Mouse (Mus musculus) hindbrain, embryonic 10.5 days (tissue): ENCODE measurements around the gene Ino80. TPM values are rescaled to one million over a fixed set of nuclear protein-coding genes. Genes with fewer than 3 reads are reported as not detected.

Experiments used
- DNase-seq: peaks from one replicate; pipeline ENCODE4 v3.0.0-alpha.2; 2017; ENCODE audit warnings: low spot score
- H3K27ac ChIP-seq: fragments of 300-500 bp; sonication (generic); 2 replicates; pipeline ENCODE4 v1.5.1; 2016; ENCODE audit warnings: mild to moderate bottlenecking, moderate library complexity
- H3K27me3 ChIP-seq: fragments of 300-500 bp; sonication (generic); 2 replicates; pipeline ENCODE4 v1.6.1; 2016; ENCODE audit warnings: mild to moderate bottlenecking; ENCODE audit not compliant: poor library complexity, insufficient read depth, severe bottlenecking
- H3K36me3 ChIP-seq: fragments of 300-500 bp; sonication (generic); 2 replicates; pipeline ENCODE4 v1.6.1; 2016; ENCODE audit warnings: mild to moderate bottlenecking, moderate library complexity
- H3K4me1 ChIP-seq: fragments of 300-500 bp; sonication (generic); replicated peaks from 2 replicates; pipeline ENCODE4 v1.6.1; 2016; ENCODE audit warnings: mild to moderate bottlenecking
- H3K4me3 ChIP-seq: fragments of 300-500 bp; sonication (generic); 2 replicates; pipeline ENCODE4 v1.5.1; 2016; ENCODE audit warnings: mild to moderate bottlenecking, moderate library complexity
- H3K9me3 ChIP-seq: fragments of 300-500 bp; sonication (generic); 2 replicates; pipeline ENCODE4 v1.6.1; 2016; ENCODE audit warnings: mild to moderate bottlenecking, moderate library complexity
- WGBS: fragments of 180-500 bp; shearing (Covaris S2); methylation state at CpG from one replicate; pipeline ENCODE4 v1.1.7; 2016; 5-methylcytosine and 5-hydroxymethylcytosine counted together
- polyA plus RNA-seq: library from polyadenylated mRNA; unstranded; fragments of >200 nt; fragmentation: Nextera tagmentation; extraction: Ambion mirVana; gene quantifications from 2 replicates; pipeline ENCODE4 v1.2.1, GENCODE M21; 2016

Gene Ino80
- polyA plus RNA-seq, 1 experiment from 2014 or later, result 3.0 TPM

DNA sequence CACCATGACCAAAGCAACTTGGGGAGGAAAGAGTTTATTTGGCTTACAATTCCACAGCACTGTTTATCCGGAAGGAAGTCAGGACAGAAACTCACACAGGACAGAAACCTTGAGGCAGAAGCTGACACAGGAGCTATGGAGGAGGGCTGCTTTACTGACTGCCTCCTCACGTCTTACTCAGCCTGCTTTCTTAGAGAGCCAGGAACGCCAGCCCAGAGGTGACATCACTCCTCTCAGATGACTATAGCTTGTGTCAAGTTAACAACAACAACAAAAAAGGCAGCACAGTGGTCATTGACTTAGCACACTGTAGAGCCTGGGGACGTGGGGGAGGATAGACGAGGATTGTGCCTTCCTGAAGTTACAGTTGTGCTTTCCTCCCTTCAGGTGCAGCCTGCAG lies 14.5 kb upstream of the Ino80 start:
- no peaks in the 10 kb centered on the region for H3K27me3 ChIP-seq
- WGBS, result 62% methylated on average over 5 of the region's 5 CpGs
- H3K36me3 ChIP-seq, result no peaks in the 10 kb centered on the region
- H3K9me3 ChIP-seq, result no peaks in the 10 kb centered on the region
- H3K27ac ChIP-seq, result no peak overlapping the region
- H3K4me1 ChIP-seq, result no peaks in the 10 kb centered on the region
- no peak overlapping the region for H3K4me3 ChIP-seq
- DNase-seq, result no peak

DNA sequence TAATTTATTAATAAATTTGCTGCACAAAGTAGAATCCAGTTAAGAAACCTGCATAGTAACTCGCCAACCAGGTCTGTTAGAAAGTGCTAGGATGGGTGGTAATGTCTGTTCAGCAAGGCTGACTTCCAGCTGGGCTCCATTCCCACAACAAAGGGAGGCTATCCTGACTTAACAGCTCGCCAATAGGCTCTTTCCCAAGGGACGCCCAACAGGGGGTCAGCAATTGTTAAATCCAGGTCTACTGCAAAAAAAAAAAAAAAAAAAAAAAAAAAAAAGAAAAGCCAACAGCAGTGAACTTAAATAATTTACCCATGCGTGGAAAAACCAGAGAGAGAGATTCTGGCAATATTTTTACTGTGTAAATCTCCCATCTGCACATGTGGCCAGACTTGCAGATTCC lies 9.0 kb upstream of the Ino80 start:
- H3K27me3 ChIP-seq, result no peaks in the 10 kb centered on the region
- no peak overlapping the region for H3K27ac ChIP-seq
- no peaks in the 10 kb centered on the region for H3K36me3 ChIP-seq
- no peaks in the 10 kb centered on the region for H3K4me1 ChIP-seq
- no peak for DNase-seq
- no peaks in the 10 kb centered on the region for H3K9me3 ChIP-seq
- 10% methylated on average over 4 of the region's 4 CpGs for WGBS
- no peak overlapping the region for H3K4me3 ChIP-seq

DNA sequence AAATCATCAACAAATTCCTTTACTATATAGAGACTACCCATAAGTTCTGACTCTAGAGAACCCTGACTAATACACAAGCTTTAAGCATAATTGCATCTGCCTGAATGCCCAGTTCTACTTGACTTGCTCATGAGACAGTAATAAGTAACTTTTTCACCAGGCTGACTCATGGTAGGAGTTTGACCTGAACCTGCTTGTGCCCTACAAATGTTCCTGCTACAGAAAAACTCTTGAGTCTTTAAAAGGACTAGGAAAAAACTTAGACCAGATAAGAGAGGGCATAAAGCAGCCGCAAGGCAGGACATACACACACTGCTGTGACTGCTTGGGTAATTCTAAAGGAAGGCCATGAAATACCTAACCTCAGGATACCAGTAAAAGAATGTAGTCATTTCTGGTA lies 4.8 kb upstream of the Ino80 start:
- 91% methylated on average over 1 of the region's 1 CpGs for WGBS
- Histone ChIP-seq H3K27me3 (no peaks in the 10 kb centered on the region), H3K36me3 (no peaks in the 10 kb centered on the region), H3K4me1 (peaks cover 7% of the 10 kb centered on the region; the same call in 1 of the 2 replicates), H3K9me3 (no peaks in the 10 kb centered on the region), H3K27ac (no peak overlapping the region), H3K4me3 (no peak overlapping the region)
- no peak for DNase-seq

GRCm38 (mm10) chr2:119478397-119478749 lies 886 bp upstream of the Ino80 start:
- no peak for DNase-seq
- WGBS, result 16% methylated on average over 9 of the region's 9 CpGs

DNA sequence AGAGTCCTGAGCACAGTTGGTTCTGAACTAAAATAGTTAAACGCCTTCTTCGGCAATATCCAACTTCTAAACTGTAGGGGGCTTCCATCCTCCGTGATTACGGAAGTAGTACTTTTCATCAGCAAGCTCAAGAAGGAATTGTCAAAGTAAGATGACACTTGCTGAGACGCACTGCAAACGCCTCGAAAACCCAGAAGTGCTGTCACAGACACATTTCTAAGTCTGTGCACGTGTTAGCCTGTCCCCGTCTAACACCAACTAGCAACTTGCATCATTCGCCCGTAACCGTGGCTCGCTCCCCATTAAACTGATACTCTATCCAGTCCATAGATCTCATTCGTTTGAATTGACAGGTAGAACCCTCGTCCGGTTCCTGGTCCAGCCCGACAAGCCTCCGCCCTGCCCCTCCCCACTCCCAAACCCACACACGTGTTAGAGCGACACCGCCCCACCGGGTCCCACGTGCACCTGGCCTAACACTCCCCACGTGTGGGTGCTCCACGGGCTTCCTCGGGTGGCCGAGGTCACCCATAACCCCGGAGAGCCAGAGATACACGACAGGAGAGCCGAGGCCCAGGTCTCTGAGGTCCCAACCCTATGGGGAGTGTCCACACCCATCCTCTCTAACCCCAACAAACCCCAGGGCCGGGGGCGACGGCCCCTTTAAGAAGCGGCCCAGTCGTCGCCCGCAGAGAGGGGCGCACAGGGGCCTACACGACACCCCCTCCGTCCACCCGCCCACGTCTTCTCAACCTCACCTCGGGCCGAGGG lies 681 bp downstream of the Ino80 start:
- Histone ChIP-seq H3K27ac (peak overlapping the region; percentile 100), H3K4me1 (peaks cover 28% of the 10 kb centered on the region), H3K9me3 (no peaks in the 10 kb centered on the region), H3K36me3 (peaks cover 18% of the 10 kb centered on the region), H3K4me3 (peak overlapping the region; percentile 97), H3K27me3 (no peaks in the 10 kb centered on the region)
- under 1% methylated on average over 44 of the region's 44 CpGs for WGBS
- DNase-seq, result no peak

More at GRCm38 (mm10) chr2:119478397-119478749, 886 bp upstream of the Ino80 start:
- Histone ChIP-seq H3K4me1 (peaks cover 28% of the 10 kb centered on the region), H3K9me3 (no peaks in the 10 kb centered on the region), H3K4me3 (peak overlapping the region; percentile 97), H3K27me3 (no peaks in the 10 kb centered on the region), H3K27ac (peak overlapping the region; percentile 100), H3K36me3 (peaks cover 6% of the 10 kb centered on the region; the same call in 1 of the 2 replicates)

DNA sequence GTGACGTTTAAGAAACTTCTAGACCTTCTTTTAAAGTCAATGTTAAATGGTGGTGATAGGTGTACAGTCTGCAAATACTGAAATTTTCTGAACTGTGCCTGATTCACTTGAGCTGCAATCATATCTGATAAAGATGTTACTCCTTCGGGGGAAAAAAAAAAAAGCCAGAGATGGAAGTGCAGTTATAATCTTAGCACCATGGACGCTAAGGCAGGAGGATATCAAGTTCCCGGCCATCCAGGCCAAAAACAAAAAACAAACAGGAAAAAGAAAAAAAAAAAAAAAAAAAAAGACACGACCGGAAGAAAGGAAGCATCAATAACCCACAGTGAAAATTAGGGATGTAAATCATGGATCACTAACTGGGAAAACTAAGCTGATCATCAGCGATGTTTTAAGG lies 1.3 kb downstream of the Ino80 start:
- Histone ChIP-seq H3K4me3 (peak overlapping the region; percentile 97), H3K27me3 (no peaks in the 10 kb centered on the region), H3K4me1 (peaks cover 28% of the 10 kb centered on the region), H3K27ac (no peak overlapping the region), H3K36me3 (peaks cover 18% of the 10 kb centered on the region), H3K9me3 (no peaks in the 10 kb centered on the region)
- DNase-seq, result no peak
- WGBS, result 29% methylated on average over 7 of the region's 7 CpGs

DNA sequence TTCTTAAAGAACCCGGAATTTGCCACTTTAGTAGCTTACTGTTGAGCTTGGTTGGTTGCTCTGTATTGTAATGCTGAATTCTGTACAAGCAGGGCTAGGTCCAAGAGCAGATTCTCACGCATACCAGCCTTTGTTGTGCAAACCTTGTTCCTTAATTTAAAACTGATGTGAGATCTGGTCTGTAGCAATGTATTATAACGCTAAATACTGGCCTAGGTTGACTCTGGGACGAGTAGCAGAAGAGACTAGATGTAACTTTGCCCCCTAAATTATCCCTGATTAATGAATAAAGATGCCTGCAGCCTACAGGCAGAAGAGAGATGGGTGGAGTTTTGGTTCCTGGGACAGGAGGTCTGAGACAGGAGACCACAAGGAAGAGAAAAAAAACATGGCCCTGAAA lies 13.5 kb downstream of the Ino80 start:
- Histone ChIP-seq H3K27me3 (no peaks in the 10 kb centered on the region), H3K4me3 (no peak overlapping the region), H3K36me3 (peaks cover 16% of the 10 kb centered on the region; the same call in 1 of the 2 replicates), H3K27ac (no peak overlapping the region), H3K4me1 (no peaks in the 10 kb centered on the region), H3K9me3 (no peaks in the 10 kb centered on the region)
- DNase-seq, result no peak
- 64% methylated on average over 4 of the region's 4 CpGs for WGBS

DNA sequence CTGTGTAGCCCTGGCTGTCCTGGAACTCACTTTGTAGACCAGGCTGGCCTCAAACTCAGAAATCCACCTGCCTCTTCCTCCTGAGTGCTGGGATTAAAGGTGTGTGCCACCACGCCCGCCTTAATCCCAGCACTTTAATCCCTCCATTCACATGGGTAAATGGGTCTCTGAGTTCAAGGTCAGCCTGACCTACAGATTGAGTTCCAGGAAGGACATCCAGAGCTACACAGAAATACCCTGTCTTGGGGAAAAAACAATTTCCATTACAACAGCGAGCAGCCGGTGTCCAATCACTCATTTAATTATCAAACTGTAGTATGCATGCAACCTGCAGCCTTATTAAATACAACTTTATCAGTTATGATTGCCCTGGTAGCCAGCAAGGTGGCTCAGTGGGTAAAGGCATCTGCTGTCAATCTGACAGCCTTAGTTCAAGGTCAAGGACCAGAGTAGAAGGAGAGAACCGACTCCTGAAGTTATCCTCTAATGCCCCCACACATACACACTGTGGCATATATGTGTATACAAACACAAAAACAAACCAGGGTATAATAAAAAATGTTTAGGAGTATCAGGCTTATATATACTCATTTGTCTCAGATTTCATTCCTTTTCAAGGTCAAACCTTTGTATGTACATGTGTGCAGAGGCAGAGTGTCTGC lies 14.2 kb downstream of the Ino80 start:
- Histone ChIP-seq H3K36me3 (peaks cover 18% of the 10 kb centered on the region), H3K27me3 (no peaks in the 10 kb centered on the region), H3K9me3 (no peaks in the 10 kb centered on the region), H3K4me1 (no peaks in the 10 kb centered on the region), H3K4me3 (no peak overlapping the region), H3K27ac (no peak overlapping the region)
- no peak for DNase-seq
- WGBS, result 95% methylated on average over 5 of the region's 5 CpGs

DNA sequence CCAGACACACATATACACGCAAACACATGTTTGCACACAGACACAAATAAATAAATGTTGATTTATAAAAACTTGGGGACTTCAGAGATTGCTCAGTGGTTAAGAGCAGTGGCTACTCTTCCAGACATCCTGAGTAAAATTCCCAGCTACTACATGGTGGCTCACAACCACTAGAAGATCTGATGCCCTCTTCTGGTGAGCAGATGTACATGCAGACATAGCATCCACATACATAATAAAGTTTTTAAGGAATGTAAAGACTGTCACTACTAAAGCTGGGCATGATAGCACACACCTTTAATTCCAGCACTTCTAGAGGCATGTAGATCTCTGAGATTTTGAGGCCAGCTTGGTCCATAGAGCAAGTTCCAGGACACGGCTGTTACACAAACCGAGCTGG lies 16.5 kb downstream of the Ino80 start:
- H3K36me3 ChIP-seq, result peaks cover 32% of the 10 kb centered on the region
- H3K27ac ChIP-seq, result no peak overlapping the region
- no peak for DNase-seq
- no peaks in the 10 kb centered on the region for H3K9me3 ChIP-seq
- no peak overlapping the region for H3K4me3 ChIP-seq
- no peaks in the 10 kb centered on the region for H3K4me1 ChIP-seq
- no peaks in the 10 kb centered on the region for H3K27me3 ChIP-seq
- WGBS, result 94% methylated on average over 3 of the region's 3 CpGs

GRCm38 (mm10) chr2:119454558-119454957 lies 22.9 kb downstream of the Ino80 start:
- Histone ChIP-seq H3K4me3 (no peak overlapping the region), H3K36me3 (peaks cover 85% of the 10 kb centered on the region), H3K9me3 (no peaks in the 10 kb centered on the region), H3K4me1 (no peaks in the 10 kb centered on the region), H3K27ac (no peak overlapping the region), H3K27me3 (no peaks in the 10 kb centered on the region)
- 95% methylated on average over 3 of the region's 3 CpGs for whole genome bisulfite sequencing
- DNase-seq, result no peak

DNA sequence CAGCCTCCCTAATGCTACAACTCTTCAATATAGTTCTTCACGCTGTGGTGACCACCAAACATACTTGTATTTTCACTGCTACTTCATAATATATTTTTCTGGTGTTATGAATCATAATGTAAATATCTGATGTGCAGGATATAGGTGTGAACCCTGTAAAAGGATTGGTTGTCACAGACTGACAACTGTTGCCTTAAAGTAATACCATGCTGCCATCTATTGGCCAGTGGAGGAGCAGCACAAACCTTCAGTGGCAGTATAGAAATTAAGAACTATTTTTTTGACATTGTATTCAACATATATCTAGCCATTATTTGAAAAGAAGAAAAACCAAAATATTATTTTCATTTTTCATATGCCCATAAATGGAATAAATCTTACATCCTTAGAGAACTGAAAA lies 40.5 kb downstream of the Ino80 start:
- H3K36me3 ChIP-seq, result peaks cover 81% of the 10 kb centered on the region
- peak; percentile 19 for DNase-seq
- H3K4me1 ChIP-seq, result no peaks in the 10 kb centered on the region

DNA sequence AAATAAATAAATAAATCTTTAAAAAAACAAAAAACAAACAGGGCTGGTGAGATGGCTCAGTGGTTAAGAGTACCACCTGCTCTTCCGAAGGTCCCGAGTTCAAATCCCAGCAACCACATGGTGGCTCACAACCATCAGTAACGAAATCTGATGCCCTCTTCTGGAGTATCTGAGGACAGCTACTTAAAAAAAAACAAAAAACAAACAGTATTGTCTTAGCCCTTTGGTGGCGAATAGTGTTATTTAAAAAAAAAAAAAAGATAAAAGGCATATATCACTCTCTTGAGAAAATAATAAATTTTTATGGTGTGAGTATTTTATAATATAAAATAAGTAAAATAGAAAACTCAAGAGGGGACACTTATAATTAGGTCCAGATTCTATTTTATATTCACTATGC lies 41.0 kb downstream of the Ino80 start:
- Histone ChIP-seq H3K9me3 (no peaks in the 10 kb centered on the region), H3K27ac (no peak overlapping the region), H3K4me3 (no peak overlapping the region), H3K4me1 (no peaks in the 10 kb centered on the region), H3K36me3 (peaks cover 81% of the 10 kb centered on the region), H3K27me3 (no peaks in the 10 kb centered on the region)
- DNase-seq, result no peak
- WGBS, result 94% methylated on average over 4 of the region's 4 CpGs

More for the DNA sequence above, 40.5 kb downstream of the Ino80 start:
- 95% methylated on average over 1 of the region's 1 CpGs for WGBS
- H3K27me3 ChIP-seq, result no peaks in the 10 kb centered on the region
- no peak overlapping the region for H3K27ac ChIP-seq
- no peaks in the 10 kb centered on the region for H3K9me3 ChIP-seq
- H3K4me3 ChIP-seq, result no peak overlapping the region

DNA sequence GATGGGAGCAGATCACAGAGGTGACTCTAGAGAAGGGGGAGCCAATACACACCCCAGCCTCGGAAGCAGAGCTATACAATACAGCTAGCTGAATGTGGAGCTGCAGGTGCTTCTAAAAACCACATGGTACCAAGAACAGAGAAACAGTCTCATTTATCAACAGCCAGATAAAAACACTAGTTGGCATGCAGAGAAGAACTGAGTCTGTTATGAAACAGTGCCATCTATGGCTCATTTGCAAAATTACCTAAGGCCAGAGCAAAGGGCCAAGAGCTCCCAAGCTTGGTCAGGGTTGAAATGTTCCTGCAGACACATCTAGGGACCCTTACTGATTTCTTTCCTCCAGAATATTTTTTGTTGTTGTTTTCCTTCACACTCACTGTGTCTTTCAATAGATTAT lies 63.7 kb downstream of the Ino80 start:
- WGBS, result 67% methylated on average over 1 of the region's 1 CpGs
- peaks cover 90% of the 10 kb centered on the region for H3K36me3 ChIP-seq

More for the DNA sequence above, 63.7 kb downstream of the Ino80 start:
- Histone ChIP-seq H3K27ac (no peak overlapping the region), H3K4me3 (no peak overlapping the region), H3K4me1 (no peaks in the 10 kb centered on the region), H3K9me3 (no peaks in the 10 kb centered on the region), H3K27me3 (no peaks in the 10 kb centered on the region)
- no peak for DNase-seq
